Mouse (Mus musculus) CH12.LX (cell line): ENCODE measurements around the gene Thoc7.

Source experiments
- CHD2 ChIP-seq: IDR thresholded peaks from 2 replicates; pipeline ENCODE4 v1.6.1; 2011; ENCODE audit warnings: low read length, improper control_type of control experiment
- CTCF ChIP-seq, 2 experiments: IDR thresholded peaks in 1 of 2; conservative IDR thresholded peaks in 1 of 2; 2 replicates each; pipeline ENCODE4 v1.5.1; 2011 to 2012; ENCODE audit warnings: low read depth in 2 of 2, low read length in 2 of 2, improper control_type of control experiment in 1 of 2, inconsistent platforms in 1 of 2, mild to moderate bottlenecking in 1 of 2, moderate library complexity in 1 of 2
- GABPA ChIP-seq: IDR thresholded peaks from 2 replicates; pipeline ENCODE4 v1.6.1; 2012; ENCODE audit warnings: low read depth, low read length, improper control_type of control experiment, inconsistent platforms; ENCODE audit not compliant: insufficient replicate concordance
- JUND ChIP-seq: conservative IDR thresholded peaks from 2 replicates; pipeline ENCODE4 v1.6.1; 2011; ENCODE audit warnings: low read depth, low read length, improper control_type of control experiment
- MYC ChIP-seq: IDR thresholded peaks from 2 replicates; pipeline ENCODE4 v1.6.1; 2011; ENCODE audit warnings: low read depth, mild to moderate bottlenecking, improper control_type of control experiment, low read length
- POLR2A ChIP-seq: IDR thresholded peaks from 2 replicates; pipeline ENCODE4 v1.6.1; 2011; ENCODE audit warnings: low read depth, mild to moderate bottlenecking, improper control_type of control experiment, low read length
- RCOR1 ChIP-seq: conservative IDR thresholded peaks from 2 replicates; pipeline ENCODE4 v1.6.1; 2012; ENCODE audit warnings: low read depth, mild to moderate bottlenecking, inconsistent platforms, low read length, improper control_type of control experiment
- USF1 ChIP-seq: IDR thresholded peaks from 2 replicates; pipeline ENCODE4 v1.6.1; 2014; ENCODE audit warnings: low read depth, mild to moderate bottlenecking, inconsistent platforms, low read length, improper control_type of control experiment
- ZKSCAN1 ChIP-seq: IDR thresholded peaks from 2 replicates; pipeline ENCODE4 v1.6.1; 2012; ENCODE audit warnings: low read depth, inconsistent platforms, low read length, improper control_type of control experiment, borderline replicate concordance
- ZMIZ1 ChIP-seq: IDR thresholded peaks from 2 replicates; pipeline ENCODE4 v1.6.1; 2012; ENCODE audit warnings: low read depth, mild to moderate bottlenecking, inconsistent platforms, low read length, improper control_type of control experiment

- TF ChIP-seq POLR2A (no peak), USF1 (no peak), JUND (no peak), CTCF (conservative IDR thresholded peaks at IDR 0.05 in 1 of 2, IDR thresholded peaks at IDR 0.05 in 1 of 2; ENCODE audit: low read depth in 2 of 2, low read length in 2 of 2) (no peak), CHD2 (no peak), GABPA (no peak), RCOR1 (no peak), ZKSCAN1 (no peak), ZMIZ1 (no peak), MYC (no peak)
Observed at GRCm38 (mm10) chr14:13934052-13934371, 27.6 kb downstream of the Thoc7 start.
